Mouse (Mus musculus) mature B cell (primary cell): ENCODE data around the gene Pla2g7.

Experiments used
- in situ Hi-C: fragments of 300-500 bp; cut with MboI; formaldehyde crosslinking; loops from 2 replicates; pipeline ENCODE4 v1.14.3; 2019

Pla2g7 gene

GRCm38 (mm10) chr17:43581012-43581467, 13.1 kb downstream of the Pla2g7 start:
- in situ Hi-C loops, result no loop called here

GRCm38 (mm10) chr17:43584771-43585170, 16.9 kb downstream of the Pla2g7 start:
- in situ Hi-C loops, result no loop called here

GRCm38 (mm10) chr17:43587278-43587677, 19.4 kb downstream of the Pla2g7 start:
- in situ Hi-C loops, result no loop called here

GRCm38 (mm10) chr17:43589750-43590149, 21.9 kb downstream of the Pla2g7 start:
- in situ Hi-C loops, result no loop called here

GRCm38 (mm10) chr17:43590531-43590930, 22.6 kb downstream of the Pla2g7 start:
- in situ Hi-C loops, result no loop called here

GRCm38 (mm10) chr17:43592296-43593291, 24.7 kb downstream of the Pla2g7 start:
- in situ Hi-C loops, result no loop called here

- in situ Hi-C loops, result no loop called here
Observed at GRCm38 (mm10) chr17:43597742-43598141, 29.8 kb downstream of the Pla2g7 start.

GRCm38 (mm10) chr17:43598706-43599105, 30.8 kb downstream of the Pla2g7 start:
- in situ Hi-C loops, result no loop called here

GRCm38 (mm10) chr17:43606704-43607103, 38.8 kb downstream of the Pla2g7 start:
- in situ Hi-C loops, result loop anchor here (25.0 kb wide), 1 partner anchor 344 kb away; the partner anchor contains the start of gene Adgrf1

- in situ Hi-C loops, result loop anchor here (10.0 to 25.0 kb wide), 2 partner anchors 97 to 349 kb away; partner anchors contain the start of gene Adgrf1
Observed at GRCm38 (mm10) chr17:43611586-43611985, 43.7 kb downstream of the Pla2g7 start.

- in situ Hi-C loops, result loop anchor here (10.0 to 25.0 kb wide), 2 partner anchors 97 to 350 kb away; partner anchors contain the start of gene Adgrf1
Observed at GRCm38 (mm10) chr17:43612221-43612620, 44.3 kb downstream of the Pla2g7 start.

- in situ Hi-C loops, result loop anchor here (10.0 to 25.0 kb wide), 2 partner anchors 104 to 357 kb away; partner anchors contain the start of gene Adgrf1
Observed at GRCm38 (mm10) chr17:43619156-43619555, 51.3 kb downstream of the Pla2g7 start.

- in situ Hi-C loops, result loop anchor here (25.0 kb wide), 1 partner anchor 360 kb away; the partner anchor contains the start of gene Adgrf1
Observed at GRCm38 (mm10) chr17:43622076-43622475, 54.2 kb downstream of the Pla2g7 start.

- in situ Hi-C loops, result no loop called here
Observed at GRCm38 (mm10) chr17:43628246-43628645, 60.3 kb downstream of the Pla2g7 start.

GRCm38 (mm10) chr17:43629026-43629495, 61.2 kb downstream of the Pla2g7 start:
- in situ Hi-C loops, result no loop called here

- in situ Hi-C loops, result no loop called here
Observed at GRCm38 (mm10) chr17:43629496-43630426, 61.9 kb downstream of the Pla2g7 start, which contains the start of gene Tdrd6. Gene Tdrd6, minus strand, starts transcription at chr17:43630299.

- in situ Hi-C loops, result no loop called here
Observed at GRCm38 (mm10) chr17:43630427-43630760, 62.5 kb downstream of the Pla2g7 start.

- in situ Hi-C loops, result no loop called here
Observed at GRCm38 (mm10) chr17:43637146-43637545, 69.2 kb downstream of the Pla2g7 start.

GRCm38 (mm10) chr17:43640825-43641224, 72.9 kb downstream of the Pla2g7 start:
- in situ Hi-C loops, result no loop called here

- in situ Hi-C loops, result no loop called here
Observed at GRCm38 (mm10) chr17:43643191-43643590, 75.3 kb downstream of the Pla2g7 start.

- in situ Hi-C loops, result no loop called here
Observed at GRCm38 (mm10) chr17:43644375-43644774, 76.5 kb downstream of the Pla2g7 start.

- in situ Hi-C loops, result no loop called here
Observed at GRCm38 (mm10) chr17:43645136-43645535, 77.2 kb downstream of the Pla2g7 start.
